Mouse (Mus musculus) bone marrow macrophage, adult 2 months (primary cell): ENCODE data around the gene Aldh6a1.

Experiments
- CTCF ChIP-seq: IDR thresholded peaks from 2 replicates; pipeline ENCODE4 v1.5.1; 2012; ENCODE audit warnings: low read depth, mild to moderate bottlenecking, low read length, moderate library complexity
- POLR2A ChIP-seq: IDR thresholded peaks from 2 replicates; pipeline ENCODE4 v1.6.1; 2012; ENCODE audit warnings: mild to moderate bottlenecking, low read depth, low read length, borderline replicate concordance

- no peak for TF ChIP-seq POLR2A
- no peak for TF ChIP-seq CTCF
Measured at GRCm38 (mm10) chr12:84450718-84451646, at the start of gene Aldh6a1, which contains the start of gene Lin52.
